Mouse (Mus musculus) heart, adult 2 months (tissue): ENCODE results near the gene Elfn2.

Source experiments
- EP300 ChIP-seq: fragments of 200-500 bp; IDR thresholded peaks from 2 replicates; pipeline ENCODE4 v1.6.1; 2011; ENCODE audit warnings: low read depth, low read length, control low read depth; ENCODE audit not compliant: insufficient read depth
- POLR2A ChIP-seq: fragments of 200-500 bp; IDR thresholded peaks from 2 replicates; pipeline ENCODE4 v1.6.1; 2011; ENCODE audit warnings: mild to moderate bottlenecking, low read depth, low read length, control low read depth; ENCODE audit not compliant: insufficient read depth

- TF ChIP-seq EP300: no peak
- no peak for TF ChIP-seq POLR2A
These were observed 845 bp upstream of the Elfn2 start for GRCm38 (mm10) chr15:78719416-78719815.
